Comparison of ENCODE assay signal across 37 mouse cellular contexts in the genomic region with DNA sequence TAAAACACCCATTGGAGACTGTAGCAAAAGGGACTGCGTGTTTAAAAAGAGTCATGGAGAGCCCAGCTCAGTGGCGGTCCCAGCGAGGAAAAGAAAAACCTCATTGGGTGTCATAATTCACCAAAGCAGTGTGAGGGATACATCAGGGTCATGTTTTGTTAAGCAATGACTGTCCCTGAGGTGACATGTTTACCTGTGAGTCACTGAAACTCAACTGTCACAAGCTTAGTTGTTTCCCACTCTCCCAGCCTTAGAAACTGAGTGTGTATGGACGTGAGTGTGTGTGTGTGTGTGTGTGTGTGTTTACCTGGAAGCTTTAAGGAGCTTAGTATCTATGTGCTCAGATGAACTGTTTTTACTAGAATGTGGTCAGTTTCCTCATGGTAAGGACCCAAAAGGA. TPM values are rescaled to one million over a fixed set of nuclear protein-coding genes. Genes with fewer than 3 reads are reported as not detected.
"Had no signal": no experiment of that assay in that cellular context is flagged by ENCODE, and none has a peak within 500 bp of the region (broad histone marks: within the 10 kb centered on the region; RNA-seq: fewer than 3 reads in every experiment).

No protein-coding gene starts in this region.

- H3K4me1 ChIP-seq: heart, embryonic 10.5 days; heart, embryonic 13.5 days; heart, embryonic 15.5 days; hindbrain, embryonic 10.5 days; hindbrain, embryonic 12.5 days; hindbrain, embryonic 13.5 days; hindbrain, embryonic 15.5 days; intestine, embryonic 15.5 days; kidney, embryonic 15.5 days had no signal

- H3K27ac ChIP-seq: heart, embryonic 10.5 days; heart, embryonic 13.5 days; heart, embryonic 15.5 days; hindbrain, embryonic 10.5 days; hindbrain, embryonic 12.5 days; hindbrain, embryonic 13.5 days; hindbrain, embryonic 14.5 days; hindbrain, embryonic 15.5 days; hindbrain, postnatal 0 days; intestine, embryonic 15.5 days; kidney, embryonic 15.5 days; kidney, postnatal 0 days; layer of hippocampus, adult 2 months had no signal

- ATAC-seq: hindbrain, embryonic 16.5 days; hindbrain, postnatal 0 days; inflammation-experienced regulatory T-cells, adult 6 months; intestine, embryonic 15.5 days; intestine, embryonic 16.5 days; intestine, postnatal 0 days had no signal

- H3K36me3 ChIP-seq: heart, embryonic 10.5 days; heart, embryonic 12.5 days; heart, embryonic 13.5 days; heart, embryonic 15.5 days; hindbrain, embryonic 10.5 days; hindbrain, embryonic 12.5 days; hindbrain, embryonic 13.5 days; hindbrain, embryonic 15.5 days; intestine, embryonic 15.5 days; kidney, embryonic 15.5 days had no signal

- H3K27me3 ChIP-seq: heart, embryonic 15.5 days; hindbrain, embryonic 12.5 days; hindbrain, embryonic 13.5 days; hindbrain, embryonic 15.5 days; intestine, embryonic 15.5 days; kidney, embryonic 15.5 days had no signal

- H3K9ac ChIP-seq: heart, embryonic 12.5 days; heart, embryonic 13.5 days; heart, embryonic 15.5 days; hindbrain, embryonic 12.5 days; hindbrain, embryonic 13.5 days; hindbrain, embryonic 14.5 days; hindbrain, embryonic 15.5 days; intestine, embryonic 15.5 days; kidney, embryonic 15.5 days had no signal

- H3K9me3 ChIP-seq: heart, embryonic 10.5 days; heart, embryonic 12.5 days; heart, embryonic 13.5 days; heart, embryonic 15.5 days; hindbrain, embryonic 10.5 days; hindbrain, embryonic 12.5 days; hindbrain, embryonic 13.5 days; hindbrain, embryonic 15.5 days; intestine, embryonic 15.5 days; kidney, embryonic 15.5 days had no signal

- DNase-seq: heart, postnatal 10 days; heart, postnatal 14 days; heart, postnatal 36 days; heart, postnatal 4 days; kidney, adult 11 months; kidney, adult 18-20 months; kidney, adult 2 months; kidney, adult 8-10 months; kidney, adult 9 months; kidney, postnatal 10 days; kidney, postnatal 14 days; kidney, postnatal 25 days; kidney, postnatal 36 days; kidney, postnatal 4 days; layer of hippocampus, adult 9-11 months; layer of hippocampus, postnatal 36 days had no signal

- H3K4me2 ChIP-seq: heart, embryonic 11.5 days; heart, embryonic 12.5 days; heart, embryonic 13.5 days; heart, embryonic 15.5 days; hindbrain, embryonic 12.5 days; hindbrain, embryonic 13.5 days; hindbrain, embryonic 14.5 days; hindbrain, embryonic 15.5 days; intestine, embryonic 15.5 days; kidney, embryonic 15.5 days had no signal

- H3K4me3 ChIP-seq: heart, embryonic 10.5 days; heart, embryonic 12.5 days; heart, embryonic 13.5 days; heart, embryonic 15.5 days; hindbrain, embryonic 10.5 days; hindbrain, embryonic 12.5 days; hindbrain, embryonic 13.5 days; hindbrain, embryonic 15.5 days; intestine, embryonic 15.5 days; kidney, embryonic 15.5 days; layer of hippocampus, adult 2 months had no signal

RNA-seq across cellular contexts. Expression of gene Il18r1, which starts 2.0 kb away (rescaled TPM):
- polyA plus RNA-seq: heart, embryonic 10.5 days; heart, embryonic 11.5 days; heart, embryonic 12.5 days; heart, embryonic 13.5 days; hindbrain, embryonic 10.5 days; hindbrain, embryonic 11.5 days; hindbrain, embryonic 12.5 days; hindbrain, embryonic 13.5 days; hindbrain, embryonic 14.5 days; hindbrain, embryonic 15.5 days; hindbrain, embryonic 16.5 days; hindbrain, postnatal 0 days had no signal

RNA-seq across cellular contexts. Expression of gene Il1rl1, which starts 37.9 kb away (rescaled TPM):
- polyA plus RNA-seq: hindbrain, embryonic 13.5 days; hindbrain, embryonic 15.5 days had no signal

RNA-seq across cellular contexts. Expression of gene Il18rap, which starts 47.9 kb away (rescaled TPM):
- polyA plus RNA-seq: heart, embryonic 14.5 days; hindbrain, embryonic 15.5 days had no signal
